29 mouse cellular contexts compared by ENCODE assay signal in the genomic region with DNA sequence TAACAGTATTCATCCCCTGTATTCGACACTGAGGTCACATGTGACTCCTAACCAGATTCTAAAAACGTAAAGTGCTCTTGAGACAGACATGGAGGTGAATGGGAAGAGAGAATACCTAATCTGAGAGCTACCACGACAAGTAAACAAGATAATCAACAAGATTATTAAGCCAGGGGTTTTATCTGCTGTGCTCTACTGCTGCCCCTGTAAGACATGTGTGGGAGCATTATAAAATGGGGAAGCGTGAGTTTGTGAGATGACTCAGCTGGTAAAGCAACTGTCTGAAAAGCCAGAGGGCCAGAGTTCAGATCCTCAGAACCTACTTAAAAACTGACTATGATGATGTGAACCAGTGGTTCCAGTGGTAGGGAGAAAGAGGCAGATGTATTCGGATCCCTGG. TPM values are rescaled to one million over a fixed set of nuclear protein-coding genes. Genes with fewer than 3 reads are reported as not detected.
"Had no signal": no experiment of that assay in that cellular context is flagged by ENCODE, and none has a peak within 500 bp of the region (broad histone marks: within the 10 kb centered on the region; RNA-seq: fewer than 3 reads in every experiment).

No protein-coding gene starts in this region.

- H3K4me2 ChIP-seq: heart, embryonic 11.5 days; heart, embryonic 13.5 days; heart, embryonic 15.5 days; hindbrain, embryonic 12.5 days; hindbrain, embryonic 14.5 days; intestine, embryonic 15.5 days; limb, embryonic 12.5 days; liver, embryonic 11.5 days; liver, embryonic 13.5 days had no signal

- H3K4me1 ChIP-seq: heart, embryonic 13.5 days; heart, embryonic 15.5 days; hindbrain, embryonic 12.5 days; intestine, embryonic 15.5 days; limb, embryonic 10.5 days; limb, embryonic 12.5 days; liver, embryonic 13.5 days had no signal

- H3K9me3 ChIP-seq: heart, embryonic 13.5 days; heart, embryonic 15.5 days; hindbrain, embryonic 12.5 days; intestine, embryonic 15.5 days; limb, embryonic 10.5 days; limb, embryonic 12.5 days; liver, embryonic 13.5 days had no signal

- H3K9ac ChIP-seq: heart, embryonic 13.5 days; heart, embryonic 15.5 days; hindbrain, embryonic 12.5 days; hindbrain, embryonic 14.5 days; intestine, embryonic 15.5 days; limb, embryonic 12.5 days; liver, embryonic 13.5 days had no signal

- H3K27ac ChIP-seq: heart, adult 2 months; heart, embryonic 13.5 days; heart, embryonic 15.5 days; hindbrain, embryonic 12.5 days; hindbrain, embryonic 14.5 days; intestine, embryonic 15.5 days; layer of hippocampus, adult 2 months; left cerebral cortex, adult 2 months; limb, embryonic 10.5 days; limb, embryonic 12.5 days; liver, embryonic 13.5 days had no signal

- ATAC-seq: hindbrain, embryonic 16.5 days; inflammation-experienced regulatory T-cells, adult 6 months; intestine, embryonic 15.5 days had no signal

- DNase-seq: gastrocnemius, postnatal 14 days; gastrocnemius, postnatal 36 days; heart, adult 11 months; heart, adult 2 months; heart, postnatal 14 days; heart, postnatal 36 days; kidney, adult 11 months; kidney, adult 2 months; kidney, adult 9 months; kidney, postnatal 10 days; kidney, postnatal 25 days; kidney, postnatal 4 days; liver; liver, embryonic 13.5 days had no signal

- H3K27me3 ChIP-seq: heart, embryonic 13.5 days; heart, embryonic 15.5 days; hindbrain, embryonic 12.5 days; intestine, embryonic 15.5 days; limb, embryonic 12.5 days; liver, embryonic 13.5 days had no signal

- H3K4me3 ChIP-seq: heart, adult 2 months; heart, embryonic 13.5 days; heart, embryonic 15.5 days; hindbrain, embryonic 12.5 days; intestine, embryonic 15.5 days; layer of hippocampus, adult 2 months; left cerebral cortex, adult 2 months; limb, embryonic 10.5 days; limb, embryonic 12.5 days; liver, embryonic 13.5 days had no signal

- H3K36me3 ChIP-seq: heart, embryonic 13.5 days; heart, embryonic 15.5 days; hindbrain, embryonic 12.5 days; intestine, embryonic 15.5 days; limb, embryonic 10.5 days; limb, embryonic 12.5 days; liver, embryonic 13.5 days had no signal

RNA-seq across cellular contexts. Expression of a gene that starts 22.7 kb away (rescaled TPM):
- total RNA-seq: heart, adult 2 months; hematopoietic stem cell, adult 5-6 weeks had no signal
- polyA plus RNA-seq: heart, adult 2 months; heart, postnatal 0 days; inflammation-experienced regulatory T-cells, adult 6 months; liver, embryonic 11.5 days; liver, embryonic 13.5 days had no signal
